Mouse (Mus musculus) lung, embryonic 16.5 days (tissue): ENCODE results near the gene Acap2. TPM values are rescaled to one million over a fixed set of nuclear protein-coding genes. Genes with fewer than 3 reads are reported as not detected.

Experiments used
- ATAC-seq: fragments of 200-750 bp; cut with Nextera tagmentation; 2 replicates; pipeline ENCODE4 v1.8.0; 2017; ENCODE audit warnings: low read depth, mild to moderate bottlenecking, moderate library complexity
- H3K27ac ChIP-seq: fragments of 300-500 bp; sonication (generic); 2 replicates; pipeline ENCODE4 v1.5.1; 2014; ENCODE audit warnings: mild to moderate bottlenecking, control low read depth, low read length
- H3K27me3 ChIP-seq: fragments of 300-500 bp; sonication (generic); 2 replicates; pipeline ENCODE4 v1.6.1; 2014; ENCODE audit warnings: low read depth, low read length, mixed read lengths; ENCODE audit not compliant: control insufficient read depth, insufficient read depth
- H3K36me3 ChIP-seq: fragments of 300-500 bp; sonication (generic); 2 replicates; pipeline ENCODE4 v1.6.1; 2014; ENCODE audit warnings: low read length; ENCODE audit not compliant: control insufficient read depth, insufficient read depth
- H3K4me1 ChIP-seq: fragments of 300-500 bp; sonication (generic); replicated peaks from 2 replicates; pipeline ENCODE4 v1.6.1; 2014; ENCODE audit warnings: low read length, mixed read lengths; ENCODE audit not compliant: control insufficient read depth, insufficient read depth
- H3K4me2 ChIP-seq: fragments of 300-500 bp; sonication (generic); 2 replicates; pipeline ENCODE4 v1.6.1; 2014; ENCODE audit warnings: low read depth, low read length, control low read depth
- H3K4me3 ChIP-seq: fragments of 300-500 bp; sonication (generic); 2 replicates; pipeline ENCODE4 v1.5.1; 2014; ENCODE audit warnings: mild to moderate bottlenecking, low read length, control low read depth
- H3K9ac ChIP-seq: fragments of 300-500 bp; sonication (generic); 2 replicates; pipeline ENCODE4 v1.6.1; 2014; ENCODE audit warnings: low read length, control low read depth
- H3K9me3 ChIP-seq: fragments of 300-500 bp; sonication (generic); 2 replicates; pipeline ENCODE4 v1.6.1; 2016; ENCODE audit warnings: low read length; ENCODE audit not compliant: control insufficient read depth
- WGBS: fragments of 180-500 bp; shearing (Covaris S2); extraction: QIAGEN DNeasy Blood & Tissue Kit; methylation state at CpG from one replicate; pipeline ENCODE4 v1.1.7; 2014; 5-methylcytosine and 5-hydroxymethylcytosine counted together
- polyA plus RNA-seq: library from polyadenylated mRNA; unstranded; fragments of >200 nt; fragmentation: Nextera tagmentation; extraction: Ambion mirVana; gene quantifications from 2 replicates; pipeline ENCODE4 v1.2.1, GENCODE M21; 2015

Acap2 gene
- polyA plus RNA-seq, 1 experiment from 2014 or later, result 27.3 TPM

DNA sequence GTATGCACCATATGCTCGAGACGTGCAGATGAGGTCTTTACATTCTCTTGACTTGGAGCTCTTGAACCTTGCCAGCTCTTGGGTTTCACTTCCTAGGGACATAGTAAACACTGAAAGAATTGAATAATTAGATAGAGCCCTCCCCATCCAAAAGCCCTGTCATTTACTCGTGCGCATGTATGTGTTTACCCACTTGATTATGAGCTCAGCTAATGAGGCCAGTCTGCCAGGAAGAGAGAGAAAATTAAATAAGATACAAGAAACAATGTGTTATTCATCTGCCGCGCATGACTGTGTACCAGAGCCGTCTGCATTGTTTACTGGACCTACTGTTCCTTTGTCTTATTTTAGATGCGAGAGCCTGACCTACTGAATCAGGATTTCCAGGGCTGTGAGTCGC, 10.5 kb upstream of the Acap2 start:
- H3K27ac ChIP-seq, result peak overlapping the region; percentile 65
- no peak overlapping the region for H3K9ac ChIP-seq
- no peaks in the 10 kb centered on the region for H3K36me3 ChIP-seq
- 0 out of 2 replicates have a peak overlapping the region, but pooled peaks have one; percentile 12 for H3K4me2 ChIP-seq
- H3K9me3 ChIP-seq, result peaks cover 6% of the 10 kb centered on the region; the same call in 1 of the 2 replicates
- no peak overlapping the region for H3K4me3 ChIP-seq
- H3K27me3 ChIP-seq, result no peaks in the 10 kb centered on the region
- peak; percentile 60 for ATAC-seq
- WGBS, result 53% methylated on average over 9 of the region's 9 CpGs
- H3K4me1 ChIP-seq, result no peaks in the 10 kb centered on the region

DNA sequence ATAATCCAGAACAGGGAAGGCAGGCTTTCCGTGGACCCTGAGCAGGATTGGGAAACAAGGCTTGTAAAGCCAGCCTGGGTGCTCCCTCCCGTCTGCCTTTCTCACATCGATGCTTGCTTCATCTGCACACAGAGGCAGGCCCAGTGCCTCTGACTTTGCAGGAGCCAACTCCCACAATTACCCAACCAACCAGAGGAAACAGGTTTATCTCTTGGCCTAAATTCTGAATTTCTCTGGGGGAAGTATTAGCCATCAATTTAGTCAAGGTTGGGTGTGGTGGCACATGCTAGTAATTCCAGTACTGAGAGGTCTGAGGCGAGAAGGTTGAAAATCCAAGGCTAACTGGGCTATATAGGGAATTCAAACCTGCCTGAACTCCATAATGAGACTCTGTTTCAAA, 9.4 kb upstream of the Acap2 start:
- Histone ChIP-seq H3K9ac (no peak overlapping the region), H3K4me3 (no peak overlapping the region), H3K27ac (no peak overlapping the region), H3K27me3 (no peaks in the 10 kb centered on the region), H3K4me1 (no peaks in the 10 kb centered on the region), H3K4me2 (no peak overlapping the region), H3K36me3 (no peaks in the 10 kb centered on the region), H3K9me3 (peaks cover 3% of the 10 kb centered on the region; the same call in 1 of the 2 replicates)
- 69% methylated on average over 4 of the region's 4 CpGs for WGBS
- ATAC-seq, result no peak

DNA sequence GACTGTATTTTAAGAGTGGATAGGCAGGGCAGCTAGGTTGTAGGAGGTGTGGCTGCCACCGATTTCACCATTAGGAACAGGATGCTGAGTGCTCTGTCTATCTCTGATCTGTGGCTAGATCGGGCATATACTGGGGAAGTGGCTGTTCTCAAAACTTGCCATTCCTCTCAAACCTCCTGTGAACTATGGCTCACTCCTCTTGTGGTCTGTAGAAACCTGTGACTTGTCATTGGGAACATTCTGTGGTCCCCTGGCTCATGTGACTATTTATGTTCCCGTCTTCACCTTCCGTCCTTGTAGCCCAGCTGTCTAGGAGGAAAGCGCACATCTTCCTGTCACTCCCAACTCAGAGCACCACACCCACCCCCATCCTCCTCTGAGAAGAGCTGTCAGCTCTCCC, 8.9 kb upstream of the Acap2 start:
- Histone ChIP-seq H3K4me2 (no peak overlapping the region), H3K27ac (no peak overlapping the region), H3K4me3 (no peak overlapping the region), H3K27me3 (no peaks in the 10 kb centered on the region), H3K9me3 (no peaks in the 10 kb centered on the region), H3K9ac (no peak overlapping the region), H3K4me1 (no peaks in the 10 kb centered on the region), H3K36me3 (no peaks in the 10 kb centered on the region)
- WGBS, result 51% methylated on average over 5 of the region's 5 CpGs
- ATAC-seq, result no peak

DNA sequence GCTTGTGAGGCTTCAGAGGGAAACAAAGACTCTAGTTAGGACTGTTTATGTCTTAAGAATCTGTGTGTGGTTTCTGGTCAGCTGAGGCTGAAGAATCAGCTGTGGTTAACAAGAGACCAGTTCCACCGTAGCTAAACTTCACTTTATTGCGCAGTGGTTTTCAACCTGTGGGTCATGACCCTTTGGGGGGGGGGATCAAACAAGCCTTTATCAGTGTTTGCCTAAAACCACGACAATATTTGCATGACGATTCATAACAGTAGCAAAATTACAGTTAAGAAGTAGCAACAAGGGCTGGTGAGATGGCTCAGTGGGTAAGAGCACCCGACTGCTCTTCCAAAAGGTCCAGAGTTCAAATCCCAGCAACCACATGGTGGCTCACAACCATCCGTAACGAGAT, 4.7 kb upstream of the Acap2 start:
- H3K4me2 ChIP-seq, result no peak overlapping the region
- H3K36me3 ChIP-seq, result no peaks in the 10 kb centered on the region
- peaks cover 4% of the 10 kb centered on the region for H3K4me1 ChIP-seq
- no peak for ATAC-seq
- no peak overlapping the region for H3K9ac ChIP-seq
- no peaks in the 10 kb centered on the region for H3K27me3 ChIP-seq
- no peaks in the 10 kb centered on the region for H3K9me3 ChIP-seq
- WGBS, result 60% methylated on average over 5 of the region's 7 CpGs
- no peak overlapping the region for H3K27ac ChIP-seq
- H3K4me3 ChIP-seq, result no peak overlapping the region

DNA sequence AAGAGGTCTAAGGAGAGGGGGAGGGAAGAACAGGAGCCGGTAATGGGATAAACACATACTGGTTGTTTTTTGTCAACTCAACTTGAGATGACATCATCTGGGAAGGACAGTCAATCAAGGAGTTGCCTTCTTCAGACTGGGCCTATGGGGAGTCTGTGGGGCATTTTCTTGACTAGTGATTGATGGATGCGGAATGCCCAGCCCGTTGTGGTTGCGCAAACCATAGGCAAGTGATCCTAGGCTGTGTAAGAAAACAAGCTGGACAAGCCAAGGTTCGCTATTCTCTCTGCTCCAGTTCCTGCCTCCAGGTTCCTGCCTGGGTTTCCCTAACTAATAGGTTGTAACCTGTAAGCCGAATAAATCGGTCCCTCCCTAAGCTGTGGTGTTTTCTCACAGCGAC, 4.1 kb upstream of the Acap2 start:
- no peaks in the 10 kb centered on the region for H3K9me3 ChIP-seq
- H3K4me2 ChIP-seq, result no peak overlapping the region
- H3K4me3 ChIP-seq, result no peak overlapping the region
- WGBS, result 81% methylated on average over 8 of the region's 8 CpGs
- H3K27me3 ChIP-seq, result no peaks in the 10 kb centered on the region
- no peak overlapping the region for H3K9ac ChIP-seq
- no peak for ATAC-seq
- no peaks in the 10 kb centered on the region for H3K36me3 ChIP-seq
- peaks cover 4% of the 10 kb centered on the region for H3K4me1 ChIP-seq
- H3K27ac ChIP-seq, result no peak overlapping the region

DNA sequence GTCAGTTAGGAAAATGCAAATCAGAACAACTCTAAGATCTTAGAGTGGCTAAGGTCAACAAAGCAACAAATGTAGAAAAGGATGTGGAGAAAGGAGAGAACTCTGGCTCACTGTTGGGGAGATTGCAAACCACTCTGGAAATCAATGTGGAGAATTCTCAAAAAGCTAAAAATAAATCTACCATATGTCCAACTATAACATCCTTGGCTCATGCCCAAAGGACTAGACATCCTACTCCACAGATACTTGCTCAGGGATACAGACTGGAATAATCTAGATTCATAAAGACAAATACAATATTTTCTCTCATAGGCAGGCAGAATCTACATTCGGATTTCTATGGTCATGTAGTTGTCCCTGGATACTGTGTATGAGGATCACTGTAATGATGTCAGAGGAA, 3.2 kb upstream of the Acap2 start:
- Histone ChIP-seq H3K36me3 (no peaks in the 10 kb centered on the region), H3K9ac (no peak overlapping the region), H3K27me3 (no peaks in the 10 kb centered on the region), H3K9me3 (no peaks in the 10 kb centered on the region), H3K4me3 (no peak overlapping the region), H3K4me2 (no peak overlapping the region), H3K27ac (no peak overlapping the region), H3K4me1 (peaks cover 7% of the 10 kb centered on the region)
- no peak for ATAC-seq
- 62% methylated on average over 1 of the region's 1 CpGs for WGBS

DNA sequence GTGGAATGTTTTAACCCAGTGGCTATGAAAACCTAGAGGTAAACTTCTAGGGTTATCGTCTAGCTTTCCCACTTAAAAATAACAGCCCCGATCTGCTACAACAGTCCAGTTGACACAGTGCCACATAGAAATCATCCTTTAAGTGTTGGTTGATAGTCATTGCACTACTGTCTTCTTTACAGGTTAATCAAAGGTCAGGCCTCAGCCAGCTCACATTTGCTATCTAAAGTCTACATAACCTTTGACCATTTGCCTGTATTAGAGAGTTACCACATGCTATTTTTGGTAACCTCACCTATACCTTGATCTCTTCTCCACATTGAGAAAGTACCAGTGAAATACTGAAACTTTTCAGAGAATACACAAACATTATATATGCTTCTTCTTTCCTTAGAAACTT, 659 bp upstream of the Acap2 start:
- H3K36me3 ChIP-seq, result no peaks in the 10 kb centered on the region
- peak overlapping the region; percentile 65 for H3K4me2 ChIP-seq
- H3K4me1 ChIP-seq, result peaks cover 13% of the 10 kb centered on the region
- 50% methylated on average over 2 of the region's 2 CpGs for WGBS
- no peak overlapping the region; the same call in 1 of the 2 replicates for H3K27ac ChIP-seq
- no peaks in the 10 kb centered on the region for H3K27me3 ChIP-seq
- no peak for ATAC-seq
- H3K9me3 ChIP-seq, result no peaks in the 10 kb centered on the region
- H3K4me3 ChIP-seq, result peak overlapping the region; percentile 99
- peak overlapping the region; percentile 50; the same call in 1 of the 2 replicates for H3K9ac ChIP-seq

DNA sequence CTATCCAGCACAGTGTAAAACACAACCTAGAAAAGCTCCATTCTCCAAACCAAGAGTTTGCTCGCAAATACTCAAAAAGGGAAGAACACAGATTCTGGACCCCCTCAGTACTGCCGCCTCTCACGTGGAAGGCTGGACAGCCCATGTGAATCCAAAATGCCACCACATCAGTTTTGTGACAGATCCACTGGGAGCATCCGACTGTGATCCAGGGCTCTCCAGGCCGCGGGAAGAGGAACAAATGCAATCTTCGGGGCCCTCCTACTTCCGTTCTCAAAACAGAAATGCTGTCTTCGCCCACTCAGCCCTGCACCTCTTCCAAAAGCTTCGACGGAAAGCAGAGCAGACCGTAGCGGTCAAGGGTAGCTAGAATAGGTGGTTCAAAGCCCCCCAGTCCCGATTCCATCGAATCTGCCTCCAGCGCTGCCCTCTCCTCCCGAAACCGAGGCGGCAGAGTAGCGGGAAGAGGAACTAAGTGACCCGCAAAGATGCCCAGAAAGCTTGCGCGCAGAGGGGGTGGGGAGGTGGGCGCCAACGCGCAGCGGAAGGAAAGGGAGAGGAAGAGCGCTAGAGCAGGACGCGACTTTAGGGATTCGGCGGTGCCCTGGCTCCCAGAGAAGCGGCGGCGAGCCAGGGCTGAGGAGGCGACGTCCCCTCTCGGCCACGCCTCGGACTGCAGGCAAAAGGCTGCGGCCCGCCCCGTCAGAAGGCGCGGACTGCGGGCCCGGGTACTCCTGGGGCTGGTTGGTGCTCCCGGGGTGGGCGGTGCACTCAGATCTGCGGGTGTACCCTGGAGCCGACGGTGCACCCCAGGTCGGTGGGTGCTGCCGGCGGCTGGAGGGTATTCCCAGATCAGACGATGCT, 887 bp downstream of the Acap2 start:
- under 1% methylated on average over 54 of the region's 56 CpGs for WGBS
- no peaks in the 10 kb centered on the region for H3K36me3 ChIP-seq
- H3K4me3 ChIP-seq, result peak overlapping the region; percentile 99
- H3K9ac ChIP-seq, result peak overlapping the region; percentile 98
- H3K4me1 ChIP-seq, result peaks cover 13% of the 10 kb centered on the region
- no peaks in the 10 kb centered on the region for H3K27me3 ChIP-seq
- ATAC-seq, result peak; percentile 47
- H3K4me2 ChIP-seq, result peak overlapping the region; percentile 65
- H3K27ac ChIP-seq, result peak overlapping the region; percentile 97
- H3K9me3 ChIP-seq, result no peaks in the 10 kb centered on the region

DNA sequence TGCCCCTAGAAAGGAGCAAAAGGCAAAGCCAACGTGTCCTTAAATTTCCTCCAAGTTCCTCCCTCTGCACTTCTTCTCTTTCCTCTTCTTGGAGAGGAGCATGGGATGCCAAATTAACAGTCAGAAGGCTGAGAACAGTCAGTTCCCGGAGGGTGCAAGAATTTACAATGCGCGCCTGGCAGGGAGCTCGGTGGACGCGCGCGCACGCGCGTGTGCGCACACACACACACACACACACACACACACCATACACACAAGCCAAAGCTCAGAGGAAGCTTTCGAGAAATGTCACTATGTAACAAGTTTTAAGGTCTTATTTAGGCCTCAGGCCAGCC, 1.5 kb downstream of the Acap2 start:
- no peaks in the 10 kb centered on the region for H3K36me3 ChIP-seq
- H3K4me1 ChIP-seq, result peaks cover 17% of the 10 kb centered on the region
- no peaks in the 10 kb centered on the region for H3K9me3 ChIP-seq
- H3K27me3 ChIP-seq, result no peaks in the 10 kb centered on the region
- no peak for ATAC-seq
- peak overlapping the region; percentile 97 for H3K27ac ChIP-seq
- peak overlapping the region; percentile 99 for H3K4me3 ChIP-seq
- WGBS, result 6% methylated on average over 14 of the region's 14 CpGs
- H3K9ac ChIP-seq, result peak overlapping the region; percentile 98
- peak overlapping the region; percentile 65 for H3K4me2 ChIP-seq
